8 mouse cellular contexts compared by ENCODE assay signal in the genomic region with DNA sequence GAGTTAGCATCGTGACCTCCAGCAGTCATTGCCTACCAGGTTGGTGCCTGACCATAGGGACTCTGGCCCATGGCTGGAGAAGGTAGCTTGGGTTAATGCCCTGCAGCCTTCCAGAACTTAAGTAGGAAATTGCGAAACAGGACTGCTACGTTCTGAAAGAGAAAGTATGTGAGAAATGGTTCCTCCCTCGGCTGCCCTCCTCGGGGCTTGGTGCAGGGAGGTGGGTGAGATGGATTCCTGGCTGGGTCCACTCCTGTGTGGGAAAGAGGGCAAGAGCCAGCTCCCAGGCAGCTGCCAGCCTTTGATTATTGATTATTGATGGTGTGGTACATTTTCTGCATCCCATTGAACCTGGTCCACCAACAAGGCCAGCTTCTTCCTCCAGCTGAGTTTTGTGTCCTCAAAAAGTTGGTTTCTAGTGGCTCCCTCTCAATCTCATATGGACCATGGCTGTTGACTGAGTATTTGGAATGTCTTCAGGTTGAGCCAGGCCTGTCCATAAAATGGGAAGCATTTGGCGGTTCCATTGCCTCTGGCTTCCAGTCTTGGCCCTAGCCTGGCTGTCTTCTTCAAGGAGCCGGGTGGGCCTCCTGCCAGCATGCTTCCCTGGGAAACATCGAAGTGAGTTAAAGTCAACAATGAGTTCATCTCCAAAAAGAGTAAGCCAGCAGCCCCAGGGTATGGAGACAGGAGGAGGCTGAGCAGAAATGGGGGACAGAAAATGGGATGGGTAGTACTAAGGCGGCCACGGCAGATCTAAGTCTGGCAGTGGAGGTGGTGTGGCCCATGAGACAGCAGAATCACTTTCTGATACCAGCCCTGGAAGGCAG. TPM values are rescaled to one million over a fixed set of nuclear protein-coding genes. Genes with fewer than 3 reads are reported as not detected.
DNase-seq lines count a peak whose midpoint lies in the region; ATAC-seq and TF ChIP-seq lines count a peak whose summit lies in the region.

A gene (plus strand): TSS at position 780 of the 830 bp plus-strand sequence.

- H3K4me3 ChIP-seq in intestine, embryonic 14.5 days (ENCODE audit: low read depth, low read length) = no peak within 1 kb of the TSS
- H3K4me3 ChIP-seq in lung, embryonic 15.5 days = no peak within 1 kb of the TSS
- no peak within 1 kb of the TSS for H3K4me3 ChIP-seq in stomach, embryonic 14.5 days (ENCODE audit: low read depth, low read length)

- WGBS in intestine, embryonic 14.5 days = 67% methylated on average over 10 of the region's 10 CpGs
- 60% methylated on average over 10 of the region's 10 CpGs for WGBS in lung, embryonic 15.5 days
- WGBS in stomach, embryonic 14.5 days = 72% methylated on average over 10 of the region's 10 CpGs

- H3K27me3 ChIP-seq in intestine, embryonic 14.5 days (replicated peaks; ENCODE audit: control insufficient read depth, insufficient read depth, low read length) = peaks cover 6% of the 10 kb centered on the region; the same call in 1 of the 2 replicates
- no peaks in the 10 kb centered on the region; the same call in 1 of the 2 replicates for H3K27me3 ChIP-seq in lung, embryonic 15.5 days
- no peaks in the 10 kb centered on the region for H3K27me3 ChIP-seq in stomach, embryonic 14.5 days (ENCODE audit: control insufficient read depth, insufficient read depth, low read length)

- H3K36me3 ChIP-seq in intestine, embryonic 14.5 days (ENCODE audit: control insufficient read depth, insufficient read depth, low read length) = no peaks in the 10 kb centered on the region
- no peaks in the 10 kb centered on the region for H3K36me3 ChIP-seq in lung, embryonic 15.5 days
- no peaks in the 10 kb centered on the region for H3K36me3 ChIP-seq in stomach, embryonic 14.5 days (ENCODE audit: control insufficient read depth, insufficient read depth, low read length)

- H3K27ac ChIP-seq in intestine, embryonic 14.5 days (ENCODE audit: low read depth) = no peak within 1 kb of the TSS
- H3K27ac ChIP-seq in lung, embryonic 15.5 days = no peak within 1 kb of the TSS
- H3K27ac ChIP-seq in stomach, embryonic 14.5 days (ENCODE audit: low read length) = no peak within 1 kb of the TSS

- TF ChIP-seq POLR2A in brain, embryonic 14.5 days (IDR thresholded peaks at IDR 0.05; ENCODE audit: borderline replicate concordance, extremely low read depth, insufficient read depth, insufficient read length, poor library complexity, severe bottlenecking) = no peak

- H3K9me3 ChIP-seq in intestine, embryonic 14.5 days (ENCODE audit: control insufficient read depth, low read length) = no peaks in the 10 kb centered on the region
- no peaks in the 10 kb centered on the region for H3K9me3 ChIP-seq in lung, embryonic 15.5 days
- H3K9me3 ChIP-seq in stomach, embryonic 14.5 days (ENCODE audit: control insufficient read depth, low read depth, low read length) = no peaks in the 10 kb centered on the region

- H3K4me2 ChIP-seq in intestine, embryonic 14.5 days (ENCODE audit: low read length) = no peak within 1 kb of the TSS
- no peak within 1 kb of the TSS for H3K4me2 ChIP-seq in lung, embryonic 15.5 days
- H3K4me2 ChIP-seq in stomach, embryonic 14.5 days (replicated peaks; ENCODE audit: low read depth, low read length) = no peak within 1 kb of the TSS

- no peak for ATAC-seq in intestine, embryonic 14.5 days (replicated peaks; ENCODE audit: low FRiP score, low TSS enrichment, low read depth)
- ATAC-seq in lung, embryonic 15.5 days (ENCODE audit: borderline replicate concordance, extremely low read depth, low FRiP score, low TSS enrichment) = no peak
- ATAC-seq in stomach, embryonic 14.5 days (ENCODE audit: insufficient number of reproducible peaks, insufficient read depth, low FRiP score, low read depth) = no peak

- no peak for DNase-seq in layer of hippocampus, adult 18-20 months (ENCODE audit: low spot score in 2 of 2)
- DNase-seq in layer of hippocampus, adult 9-11 months = no peak
- DNase-seq in brain, embryonic 14.5 days (ENCODE audit: low read depth) = no peak
- no peak for DNase-seq in gonadal fat pad, adult 2 months (ENCODE audit: low read depth)
- no peak for DNase-seq in intestine, embryonic 14.5 days (ENCODE audit: low spot score)
- DNase-seq in right cerebral cortex, postnatal 14 days = no peak

- no peaks in the 10 kb centered on the region for H3K4me1 ChIP-seq in intestine, embryonic 14.5 days (replicated peaks; ENCODE audit: control insufficient read depth, insufficient read depth, low read length)
- H3K4me1 ChIP-seq in lung, embryonic 15.5 days = no peaks in the 10 kb centered on the region
- H3K4me1 ChIP-seq in stomach, embryonic 14.5 days (ENCODE audit: control insufficient read depth, insufficient read depth, low read length) = no peaks in the 10 kb centered on the region

- TF ChIP-seq CTCF in brain, embryonic 14.5 days (IDR thresholded peaks at IDR 0.05; ENCODE audit: borderline replicate concordance, extremely low read depth, insufficient read depth, insufficient read length) = no peak

- H3K9ac ChIP-seq in intestine, embryonic 14.5 days (ENCODE audit: low read length) = no peak within 1 kb of the TSS
- H3K9ac ChIP-seq in lung, embryonic 15.5 days = no peak within 1 kb of the TSS
- no peak within 1 kb of the TSS for H3K9ac ChIP-seq in stomach, embryonic 14.5 days (replicated peaks; ENCODE audit: low read depth, low read length)

RNA-seq across cellular contexts. Expression of the gene that starts here (rescaled TPM):
- 10 to 100 TPM; 54.8 to 62.3 TPM for total RNA-seq in layer of hippocampus, adult 18-20 months (2021)
- 95.4 and 95.6 TPM in 2 replicates for polyA plus RNA-seq in brain, embryonic 14.5 days (2012; rRNA removed)
- polyA plus RNA-seq in gonadal fat pad, adult 2 months (2012; rRNA removed) = 23.1 and 24.1 TPM in 2 replicates
- 76.2 and 96.4 TPM in 2 replicates for polyA plus RNA-seq in intestine, embryonic 14.5 days (2014; fragmentation: Nextera tagmentation; extraction: Ambion mirVana)
- polyA plus RNA-seq in lung, embryonic 15.5 days (2015; fragmentation: Nextera tagmentation; extraction: Ambion mirVana) = 70.9 and 78.3 TPM in 2 replicates
- 84.6 and 86.0 TPM in 2 replicates for polyA plus RNA-seq in stomach, embryonic 14.5 days (2014; fragmentation: Nextera tagmentation; extraction: Ambion mirVana)
